Mouse (Mus musculus): ENCODE data around the gene Lfng. TPM values are rescaled to one million over a fixed set of nuclear protein-coding genes. Genes with fewer than 3 reads are reported as not detected.

Lfng gene
- polyA plus RNA-seq, 1 experiment from 2014 or later: 30.9 TPM

- no peak overlapping the region for H3K27ac ChIP-seq
These were observed 39.1 kb downstream of the Lfng start for GRCm38 (mm10) chr5:140646171-140646570.

GRCm38 (mm10) chr5:140647031-140647760, 40.1 kb downstream of the Lfng start:
- H3K4me2 ChIP-seq: peak overlapping the region; percentile 97
- H3K27me3 ChIP-seq: 0 out of 2 replicates have a peak, but pooled peaks cover 5% of the 10 kb centered on the region
- no peak for ATAC-seq (ENCODE audit: low FRiP score)
- peaks cover 43% of the 10 kb centered on the region for H3K36me3 ChIP-seq (replicated peaks)
- H3K4me3 ChIP-seq (replicated peaks): peak overlapping the region; percentile 99
- H3K9ac ChIP-seq: peak overlapping the region; percentile 99
- H3K9me3 ChIP-seq: no peaks in the 10 kb centered on the region
- peaks cover 58% of the 10 kb centered on the region for H3K4me1 ChIP-seq
- 44% methylated on average over 13 of the region's 13 CpGs for WGBS
- H3K27ac ChIP-seq: peak overlapping the region; percentile 93

More at GRCm38 (mm10) chr5:140646171-140646570, 39.1 kb downstream of the Lfng start:
- peak overlapping the region; percentile 99 for H3K4me3 ChIP-seq (replicated peaks)
- no peaks in the 10 kb centered on the region for H3K9me3 ChIP-seq
- H3K4me2 ChIP-seq: peak overlapping the region; percentile 97
- H3K27me3 ChIP-seq: 0 out of 2 replicates have a peak, but pooled peaks cover 5% of the 10 kb centered on the region
- H3K36me3 ChIP-seq (replicated peaks): peaks cover 52% of the 10 kb centered on the region
- peaks cover 68% of the 10 kb centered on the region for H3K4me1 ChIP-seq
- peak overlapping the region; percentile 99 for H3K9ac ChIP-seq
- ATAC-seq (ENCODE audit: low FRiP score): no peak
- WGBS: 89% methylated on average over 6 of the region's 6 CpGs

GRCm38 (mm10) chr5:140647821-140648518, 40.9 kb downstream of the Lfng start:
- Histone ChIP-seq H3K9me3 (no peaks in the 10 kb centered on the region), H3K27me3 (0 out of 2 replicates have a peak, but pooled peaks cover 5% of the 10 kb centered on the region), H3K36me3 (replicated peaks) (peaks cover 36% of the 10 kb centered on the region), H3K27ac (peak overlapping the region; percentile 93), H3K4me1 (peaks cover 50% of the 10 kb centered on the region), H3K4me3 (replicated peaks) (peak overlapping the region; percentile 99), H3K4me2 (peak overlapping the region; percentile 97), H3K9ac (peak overlapping the region; percentile 99)
- peak; percentile 42 for ATAC-seq (ENCODE audit: low FRiP score)
- 3% methylated on average over 13 of the region's 13 CpGs for WGBS

- Histone ChIP-seq H3K36me3 (replicated peaks) (peaks cover 30% of the 10 kb centered on the region), H3K27me3 (0 out of 2 replicates have a peak, but pooled peaks cover 5% of the 10 kb centered on the region), H3K4me3 (replicated peaks) (peak within 1 kb of the TSS; percentile 99), H3K27ac (peak within 1 kb of the TSS; percentile 93), H3K9ac (peak within 1 kb of the TSS; percentile 99), H3K4me1 (peaks cover 48% of the 10 kb centered on the region), H3K9me3 (no peaks in the 10 kb centered on the region), H3K4me2 (peak within 1 kb of the TSS; percentile 97)
- WGBS: under 1% methylated on average over 40 of the region's 62 CpGs
- ATAC-seq (ENCODE audit: low FRiP score): peak; percentile 7; the same call in 1 of the 2 replicates
These were observed 41.5 kb downstream of the Lfng start, which contains the start of gene Ttyh3 for GRCm38 (mm10) chr5:140648519-140649100. Gene Ttyh3, minus strand, starts transcription at chr5:140649031.

GRCm38 (mm10) chr5:140649101-140649667, 42.1 kb downstream of the Lfng start:
- Histone ChIP-seq H3K4me3 (replicated peaks) (peak overlapping the region; percentile 99), H3K4me2 (peak overlapping the region; percentile 97), H3K9ac (peak overlapping the region; percentile 46), H3K27ac (peak overlapping the region; percentile 93), H3K9me3 (no peaks in the 10 kb centered on the region), H3K36me3 (replicated peaks) (peaks cover 24% of the 10 kb centered on the region), H3K27me3 (0 out of 2 replicates have a peak, but pooled peaks cover 5% of the 10 kb centered on the region), H3K4me1 (peaks cover 48% of the 10 kb centered on the region)
- ATAC-seq (ENCODE audit: low FRiP score): peak; percentile 95
- 4% methylated on average over 26 of the region's 26 CpGs for WGBS

- Histone ChIP-seq H3K27me3 (0 out of 2 replicates have a peak, but pooled peaks cover 5% of the 10 kb centered on the region), H3K36me3 (replicated peaks) (peaks cover 16% of the 10 kb centered on the region), H3K9ac (0 out of 2 replicates have a peak overlapping the region, but pooled peaks have one; percentile 46), H3K9me3 (no peaks in the 10 kb centered on the region), H3K4me1 (peaks cover 41% of the 10 kb centered on the region), H3K27ac (peak overlapping the region; percentile 84; the same call in 1 of the 2 replicates), H3K4me2 (peak overlapping the region; percentile 97), H3K4me3 (replicated peaks) (no peak overlapping the region)
- 62% methylated on average over 7 of the region's 7 CpGs for WGBS
- no peak for ATAC-seq (ENCODE audit: low FRiP score)
These were observed 42.8 kb downstream of the Lfng start for GRCm38 (mm10) chr5:140649881-140650414.

GRCm38 (mm10) chr5:140651231-140651630, 44.1 kb downstream of the Lfng start:
- WGBS: 93% methylated on average over 11 of the region's 11 CpGs
- Histone ChIP-seq H3K4me1 (peaks cover 29% of the 10 kb centered on the region), H3K27ac (no peak overlapping the region)

GRCm38 (mm10) chr5:140652587-140652986, 45.5 kb downstream of the Lfng start:
- H3K4me1 ChIP-seq: peaks cover 15% of the 10 kb centered on the region
- H3K4me3 ChIP-seq (replicated peaks): no peak overlapping the region
- 0 out of 2 replicates have a peak, but pooled peaks cover 5% of the 10 kb centered on the region for H3K27me3 ChIP-seq
- WGBS: 79% methylated on average over 7 of the region's 7 CpGs
- H3K9me3 ChIP-seq: no peaks in the 10 kb centered on the region
- no peaks in the 10 kb centered on the region for H3K36me3 ChIP-seq (replicated peaks)
- no peak overlapping the region for H3K4me2 ChIP-seq
- H3K9ac ChIP-seq: no peak overlapping the region
- 0 out of 2 replicates have a peak overlapping the region, but pooled peaks have one; percentile 5 for H3K27ac ChIP-seq
- no peak for ATAC-seq (ENCODE audit: low FRiP score)

More at GRCm38 (mm10) chr5:140651231-140651630, 44.1 kb downstream of the Lfng start:
- no peak overlapping the region for H3K9ac ChIP-seq
- no peak overlapping the region for H3K4me3 ChIP-seq (replicated peaks)
- H3K27me3 ChIP-seq: 0 out of 2 replicates have a peak, but pooled peaks cover 5% of the 10 kb centered on the region
- ATAC-seq (ENCODE audit: low FRiP score): no peak
- no peaks in the 10 kb centered on the region for H3K9me3 ChIP-seq
- peaks cover 4% of the 10 kb centered on the region; the same call in 1 of the 2 replicates for H3K36me3 ChIP-seq (replicated peaks)
- H3K4me2 ChIP-seq: no peak overlapping the region

- H3K27ac ChIP-seq: no peak overlapping the region
- no peak overlapping the region for H3K9ac ChIP-seq
- peaks cover 18% of the 10 kb centered on the region for H3K4me1 ChIP-seq
- no peak overlapping the region for H3K4me3 ChIP-seq (replicated peaks)
- WGBS: 82% methylated on average over 15 of the region's 15 CpGs
- no peak overlapping the region for H3K4me2 ChIP-seq
- no peak for ATAC-seq (ENCODE audit: low FRiP score)
- no peaks in the 10 kb centered on the region for H3K36me3 ChIP-seq (replicated peaks)
- no peaks in the 10 kb centered on the region for H3K9me3 ChIP-seq
- 0 out of 2 replicates have a peak, but pooled peaks cover 5% of the 10 kb centered on the region for H3K27me3 ChIP-seq
These were observed 47.2 kb downstream of the Lfng start for GRCm38 (mm10) chr5:140654096-140654845.

GRCm38 (mm10) chr5:140659607-140660272, 52.6 kb downstream of the Lfng start:
- 15% methylated on average over 16 of the region's 16 CpGs for WGBS
- peak; percentile 88 for ATAC-seq (ENCODE audit: low FRiP score)
- no peak overlapping the region; the same call in 1 of the 2 replicates for H3K4me3 ChIP-seq (replicated peaks)
- H3K36me3 ChIP-seq (replicated peaks): 0 out of 2 replicates have a peak, but pooled peaks cover 2% of the 10 kb centered on the region
- H3K9ac ChIP-seq: peak overlapping the region; percentile 21; the same call in 1 of the 2 replicates
- peaks cover 49% of the 10 kb centered on the region for H3K4me1 ChIP-seq
- peak overlapping the region; percentile 24 for H3K4me2 ChIP-seq
- no peaks in the 10 kb centered on the region for H3K9me3 ChIP-seq
- peak overlapping the region; percentile 95 for H3K27ac ChIP-seq
- H3K27me3 ChIP-seq: no peaks in the 10 kb centered on the region
